Mouse (Mus musculus): Measurements from ENCODE around the gene Eid1. TPM values are rescaled to one million over a fixed set of nuclear protein-coding genes. Genes with fewer than 3 reads are reported as not detected.

The Eid1 gene
- polyA plus RNA-seq, 1 experiment from 2014 or later: 271 TPM

DNA sequence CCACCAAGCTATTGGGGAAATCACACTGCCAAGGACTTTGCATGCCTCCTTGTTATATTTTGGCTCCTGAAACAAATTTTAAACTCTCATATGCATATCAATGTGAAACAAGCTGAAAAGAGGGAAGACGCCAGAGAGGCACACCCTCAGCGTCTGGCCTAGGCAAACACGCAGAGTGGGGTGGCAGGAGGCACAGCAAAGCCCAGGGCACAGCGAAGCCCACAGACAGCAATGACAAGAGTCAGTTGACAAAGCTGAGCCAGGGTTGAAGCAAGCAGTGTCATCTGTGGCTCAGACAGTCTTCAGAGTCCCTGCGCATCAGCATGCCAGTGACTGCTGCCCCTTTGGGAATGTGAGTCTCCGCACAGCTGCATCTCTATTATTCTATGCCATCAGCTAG, 28.0 kb upstream of the Eid1 start:
- WGBS: 83% methylated on average over 6 of the region's 6 CpGs
- DNase-seq (ENCODE audit: low spot score) (no peak), ATAC-seq (ENCODE audit: insufficient read depth, low FRiP score, low TSS enrichment) (no peak)
- Histone ChIP-seq H3K36me3 (ENCODE audit: control insufficient read depth, insufficient read depth, low read length) (no peaks in the 10 kb centered on the region), H3K27ac (ENCODE audit: low read depth, low read length) (no peak overlapping the region), H3K4me2 (ENCODE audit: low read depth) (no peak overlapping the region), H3K4me3 (ENCODE audit: low read depth, low read length) (no peak overlapping the region), H3K9ac (ENCODE audit: low read length) (no peak overlapping the region), H3K9me3 (ENCODE audit: control insufficient read depth, low read length) (no peaks in the 10 kb centered on the region), H3K27me3 (ENCODE audit: control insufficient read depth, insufficient read depth, low read length) (no peaks in the 10 kb centered on the region), H3K4me1 (ENCODE audit: control insufficient read depth, insufficient read depth, low read length) (no peaks in the 10 kb centered on the region)

DNA sequence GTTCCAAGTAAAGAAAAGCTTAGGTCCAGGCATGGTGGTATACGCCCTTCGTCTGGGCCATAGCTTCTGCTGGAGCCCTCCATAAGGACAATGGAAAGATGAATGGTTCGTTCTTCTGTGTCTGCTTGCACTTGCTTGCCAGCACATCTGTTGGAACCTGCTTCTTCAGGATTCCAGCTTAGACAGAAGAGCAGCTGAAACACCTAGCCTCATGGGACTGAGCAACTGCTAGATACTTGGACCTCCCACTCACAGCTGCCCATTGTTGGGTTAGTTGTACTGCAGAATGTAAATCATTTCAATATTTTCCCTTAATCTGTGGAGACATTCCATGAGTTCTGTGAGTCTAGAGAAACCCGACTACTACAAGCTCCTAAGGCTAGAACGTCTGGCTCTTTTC, 22.9 kb upstream of the Eid1 start:
- no peaks in the 10 kb centered on the region for H3K27me3 ChIP-seq (ENCODE audit: control insufficient read depth, insufficient read depth, low read length)
- H3K36me3 ChIP-seq (ENCODE audit: control insufficient read depth, insufficient read depth, low read length): no peaks in the 10 kb centered on the region
- no peak overlapping the region for H3K9ac ChIP-seq (ENCODE audit: low read length)
- DNase-seq (ENCODE audit: low spot score): no peak
- H3K4me3 ChIP-seq (ENCODE audit: low read depth, low read length): no peak overlapping the region
- no peak overlapping the region for H3K27ac ChIP-seq (ENCODE audit: low read depth, low read length)
- no peaks in the 10 kb centered on the region for H3K4me1 ChIP-seq (ENCODE audit: control insufficient read depth, insufficient read depth, low read length)
- no peak overlapping the region for H3K4me2 ChIP-seq (ENCODE audit: low read depth)
- H3K9me3 ChIP-seq (ENCODE audit: control insufficient read depth, low read length): no peaks in the 10 kb centered on the region
- no peak for ATAC-seq (ENCODE audit: insufficient read depth, low FRiP score, low TSS enrichment)
- 89% methylated on average over 5 of the region's 5 CpGs for WGBS

DNA sequence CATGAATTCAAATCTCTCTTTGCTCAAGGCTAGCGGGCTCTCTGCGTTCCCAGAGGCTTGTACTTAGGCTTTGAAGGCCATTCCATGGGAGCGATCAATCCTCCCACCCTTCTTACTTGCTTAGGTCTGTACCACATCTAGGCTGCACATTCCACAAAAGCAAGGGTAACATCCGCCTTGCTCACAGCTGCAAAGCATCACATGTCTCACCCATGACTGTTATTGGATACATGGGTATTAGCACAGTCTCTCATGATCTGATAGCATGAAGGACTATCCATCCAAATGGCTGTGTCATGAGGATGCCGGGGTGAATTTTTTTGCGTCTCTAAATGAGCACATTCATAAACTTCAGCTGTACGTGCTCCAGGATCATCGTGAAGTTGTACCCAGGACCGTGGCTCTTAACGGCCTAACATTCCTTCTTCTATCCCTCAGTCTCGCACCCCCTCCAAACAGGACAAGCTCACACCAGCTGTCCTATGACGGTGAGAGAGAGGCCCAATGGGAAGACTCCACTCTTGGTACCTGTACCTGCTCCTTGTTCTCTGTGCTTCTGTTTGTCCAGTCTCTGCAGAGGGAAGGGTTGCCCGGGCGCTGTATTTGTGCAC, 22.0 kb upstream of the Eid1 start:
- no peak overlapping the region for H3K4me3 ChIP-seq (ENCODE audit: low read depth, low read length)
- H3K36me3 ChIP-seq (ENCODE audit: control insufficient read depth, insufficient read depth, low read length): no peaks in the 10 kb centered on the region
- no peak overlapping the region for H3K27ac ChIP-seq (ENCODE audit: low read depth, low read length)
- H3K4me1 ChIP-seq (ENCODE audit: control insufficient read depth, insufficient read depth, low read length): no peaks in the 10 kb centered on the region
- DNase-seq (ENCODE audit: low spot score) (no peak), ATAC-seq (ENCODE audit: insufficient read depth, low FRiP score, low TSS enrichment) (no peak)
- no peak overlapping the region for H3K9ac ChIP-seq (ENCODE audit: low read length)
- no peaks in the 10 kb centered on the region for H3K27me3 ChIP-seq (ENCODE audit: control insufficient read depth, insufficient read depth, low read length)
- WGBS: 90% methylated on average over 14 of the region's 14 CpGs
- H3K4me2 ChIP-seq (ENCODE audit: low read depth): no peak overlapping the region
- no peaks in the 10 kb centered on the region for H3K9me3 ChIP-seq (ENCODE audit: control insufficient read depth, low read length)

DNA sequence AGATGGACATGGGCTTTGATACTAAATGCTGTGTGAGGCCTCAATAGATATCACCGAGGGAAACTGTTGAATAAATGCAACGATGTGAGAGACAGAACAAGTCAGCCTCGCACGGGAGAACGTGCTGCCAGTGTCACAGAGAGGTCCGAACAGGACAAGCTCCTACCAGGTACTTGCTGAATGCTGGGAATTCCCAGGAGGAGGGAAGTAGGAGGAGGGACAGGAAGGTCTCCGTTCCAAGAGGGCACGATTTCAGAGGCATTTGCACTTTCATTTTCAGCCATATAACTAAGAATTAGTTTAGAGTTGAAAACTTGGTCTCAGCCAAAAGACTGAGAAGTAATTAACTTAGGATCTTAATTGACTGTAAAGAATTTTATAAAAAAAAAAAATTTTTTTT, 21.3 kb upstream of the Eid1 start:
- Histone ChIP-seq H3K9ac (ENCODE audit: low read length) (no peak overlapping the region), H3K4me2 (ENCODE audit: low read depth) (no peak overlapping the region), H3K9me3 (ENCODE audit: control insufficient read depth, low read length) (no peaks in the 10 kb centered on the region), H3K4me1 (ENCODE audit: control insufficient read depth, insufficient read depth, low read length) (no peaks in the 10 kb centered on the region), H3K4me3 (ENCODE audit: low read depth, low read length) (no peak overlapping the region), H3K36me3 (ENCODE audit: control insufficient read depth, insufficient read depth, low read length) (no peaks in the 10 kb centered on the region), H3K27me3 (ENCODE audit: control insufficient read depth, insufficient read depth, low read length) (no peaks in the 10 kb centered on the region), H3K27ac (ENCODE audit: low read depth, low read length) (no peak overlapping the region)
- no peak for DNase-seq (ENCODE audit: low spot score)
- 76% methylated on average over 8 of the region's 8 CpGs for WGBS
- no peak for ATAC-seq (ENCODE audit: insufficient read depth, low FRiP score, low TSS enrichment)

DNA sequence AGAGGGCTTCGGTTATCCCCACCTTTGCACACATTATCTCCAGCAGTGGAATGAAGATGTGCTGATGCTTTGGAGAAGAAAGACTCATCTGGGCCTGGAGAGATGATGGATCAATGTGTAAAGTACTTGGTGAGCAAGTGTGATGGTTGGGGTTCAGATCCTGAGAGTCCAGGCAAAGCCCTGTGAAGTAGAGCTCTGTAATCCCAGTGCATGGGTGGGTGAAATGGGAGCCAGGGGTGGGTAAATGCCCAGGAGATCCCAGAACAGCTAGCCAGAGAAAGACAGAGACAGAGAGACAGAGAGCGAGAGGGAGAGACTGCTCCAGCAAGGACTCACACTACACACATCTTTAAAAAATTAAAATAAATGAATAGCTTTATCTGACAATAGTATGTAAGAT, 19.6 kb upstream of the Eid1 start:
- no peaks in the 10 kb centered on the region for H3K27me3 ChIP-seq (ENCODE audit: control insufficient read depth, insufficient read depth, low read length)
- no peaks in the 10 kb centered on the region for H3K36me3 ChIP-seq (ENCODE audit: control insufficient read depth, insufficient read depth, low read length)
- no peak overlapping the region for H3K27ac ChIP-seq (ENCODE audit: low read depth, low read length)
- H3K9ac ChIP-seq (ENCODE audit: low read length): no peak overlapping the region
- ATAC-seq (ENCODE audit: insufficient read depth, low FRiP score, low TSS enrichment) (no peak), DNase-seq (ENCODE audit: low spot score) (no peak)
- 93% methylated on average over 2 of the region's 2 CpGs for WGBS
- H3K4me3 ChIP-seq (ENCODE audit: low read depth, low read length): no peak overlapping the region
- no peaks in the 10 kb centered on the region for H3K4me1 ChIP-seq (ENCODE audit: control insufficient read depth, insufficient read depth, low read length)
- no peaks in the 10 kb centered on the region for H3K9me3 ChIP-seq (ENCODE audit: control insufficient read depth, low read length)
- no peak overlapping the region for H3K4me2 ChIP-seq (ENCODE audit: low read depth)

DNA sequence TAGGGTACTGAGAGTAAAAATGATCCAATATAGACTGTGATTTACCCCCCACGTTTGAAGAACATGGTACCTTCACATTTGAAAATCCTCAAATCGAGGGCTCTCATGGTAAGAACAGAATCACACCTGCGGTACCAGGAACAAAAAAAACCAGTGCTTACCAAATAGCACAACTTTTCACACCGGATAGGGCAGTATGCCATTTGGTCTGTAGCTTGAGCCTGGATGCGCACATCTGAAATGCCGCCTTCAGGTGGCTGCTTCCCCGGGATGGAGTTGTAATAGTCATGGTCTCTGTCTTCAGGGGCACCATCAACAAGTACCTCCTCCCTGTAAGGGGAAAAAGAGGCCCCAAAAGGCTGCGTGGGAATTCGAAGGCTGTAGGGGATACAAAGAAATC, 17.5 kb upstream of the Eid1 start:
- DNase-seq (ENCODE audit: low spot score): no peak
- no peak overlapping the region for H3K4me2 ChIP-seq (ENCODE audit: low read depth)
- no peaks in the 10 kb centered on the region for H3K36me3 ChIP-seq (ENCODE audit: control insufficient read depth, insufficient read depth, low read length)
- ATAC-seq (ENCODE audit: insufficient read depth, low FRiP score, low TSS enrichment): no peak
- no peak overlapping the region for H3K9ac ChIP-seq (ENCODE audit: low read length)
- H3K9me3 ChIP-seq (ENCODE audit: control insufficient read depth, low read length): no peaks in the 10 kb centered on the region
- 92% methylated on average over 9 of the region's 9 CpGs for WGBS
- no peak overlapping the region for H3K4me3 ChIP-seq (ENCODE audit: low read depth, low read length)
- H3K4me1 ChIP-seq (ENCODE audit: control insufficient read depth, insufficient read depth, low read length): no peaks in the 10 kb centered on the region
- no peaks in the 10 kb centered on the region for H3K27me3 ChIP-seq (ENCODE audit: control insufficient read depth, insufficient read depth, low read length)
- no peak overlapping the region for H3K27ac ChIP-seq (ENCODE audit: low read depth, low read length)

DNA sequence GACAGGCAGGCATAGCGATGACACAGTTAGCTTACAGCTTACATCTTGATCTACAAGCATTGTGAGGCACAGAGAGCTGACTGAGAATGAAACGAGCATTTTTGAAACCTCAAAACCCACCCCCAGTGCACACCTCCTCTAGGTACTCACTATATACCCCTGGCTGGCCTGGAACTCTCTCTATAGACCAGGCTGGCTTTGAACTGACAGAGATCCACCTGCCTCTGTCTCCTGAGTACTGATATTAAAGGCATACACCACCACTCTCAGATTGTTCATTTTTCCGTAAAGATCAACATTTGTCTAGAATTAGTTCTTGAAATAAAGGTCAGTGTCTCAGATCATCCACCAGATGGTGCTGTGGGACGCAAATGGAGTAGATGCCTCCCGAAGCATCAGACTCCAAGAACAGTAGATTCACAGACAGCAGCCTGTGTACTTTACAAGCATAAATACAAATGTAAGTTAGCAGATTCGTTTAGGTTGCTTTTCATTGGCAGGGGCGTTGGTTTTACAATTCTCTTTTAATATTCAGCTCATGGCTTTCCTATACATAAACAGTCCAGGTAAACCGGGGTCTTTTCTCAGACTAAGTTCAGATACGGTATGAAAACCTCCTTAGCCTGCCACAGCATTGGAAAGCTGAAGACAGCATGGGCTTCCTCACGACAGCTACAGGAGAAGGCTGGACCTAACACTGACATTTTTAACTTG, 12.9 kb upstream of the Eid1 start:
- Histone ChIP-seq H3K4me3 (ENCODE audit: low read depth, low read length) (no peak overlapping the region), H3K4me2 (ENCODE audit: low read depth) (peak overlapping the region; percentile 13), H3K36me3 (ENCODE audit: control insufficient read depth, insufficient read depth, low read length) (no peaks in the 10 kb centered on the region), H3K27me3 (ENCODE audit: control insufficient read depth, insufficient read depth, low read length) (no peaks in the 10 kb centered on the region), H3K9ac (ENCODE audit: low read length) (no peak overlapping the region), H3K9me3 (ENCODE audit: control insufficient read depth, low read length) (no peaks in the 10 kb centered on the region), H3K27ac (ENCODE audit: low read depth, low read length) (no peak overlapping the region), H3K4me1 (ENCODE audit: control insufficient read depth, insufficient read depth, low read length) (no peaks in the 10 kb centered on the region)
- peak; percentile 51 for ATAC-seq (ENCODE audit: insufficient read depth, low FRiP score, low TSS enrichment)
- peak; percentile 51 for DNase-seq (ENCODE audit: low spot score)
- 26% methylated on average over 10 of the region's 10 CpGs for WGBS

DNA sequence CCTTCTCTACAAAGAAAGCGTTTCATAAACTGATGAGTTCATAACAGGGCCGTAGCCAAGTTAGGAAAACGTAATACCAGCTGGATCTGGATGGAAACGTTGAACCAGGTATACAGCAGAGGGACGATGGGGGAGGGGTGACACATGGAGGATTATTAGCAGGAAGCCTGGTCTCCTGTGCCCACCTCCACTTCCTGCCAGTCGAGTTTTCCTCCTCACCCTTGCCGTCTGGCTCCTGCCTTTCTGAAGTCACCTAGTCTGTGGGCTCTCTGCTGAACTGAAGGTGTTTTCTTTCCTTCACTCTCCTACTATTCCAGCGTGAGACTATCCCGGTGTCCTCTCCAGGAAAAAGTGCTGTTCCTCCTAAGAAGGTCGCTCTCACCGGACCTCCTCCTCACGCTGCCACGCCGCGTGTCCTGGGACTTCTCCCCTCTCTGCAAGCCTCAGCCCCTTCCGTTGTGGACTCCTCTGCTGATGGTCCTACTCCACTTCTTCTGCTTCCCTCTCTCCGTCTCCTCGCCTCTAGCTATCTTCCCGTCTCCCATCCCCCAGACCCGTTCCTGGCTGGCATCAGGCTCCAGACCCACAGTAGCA, 12.3 kb upstream of the Eid1 start:
- H3K36me3 ChIP-seq (ENCODE audit: control insufficient read depth, insufficient read depth, low read length): no peaks in the 10 kb centered on the region
- DNase-seq (ENCODE audit: low spot score) (no peak), ATAC-seq (ENCODE audit: insufficient read depth, low FRiP score, low TSS enrichment) (0 out of 2 replicates have a peak, but pooled peaks have one; percentile 28)
- H3K4me1 ChIP-seq (ENCODE audit: control insufficient read depth, insufficient read depth, low read length): no peaks in the 10 kb centered on the region
- no peaks in the 10 kb centered on the region for H3K9me3 ChIP-seq (ENCODE audit: control insufficient read depth, low read length)
- H3K9ac ChIP-seq (ENCODE audit: low read length): no peak overlapping the region
- WGBS: 42% methylated on average over 20 of the region's 20 CpGs
- H3K4me2 ChIP-seq (ENCODE audit: low read depth): peak overlapping the region; percentile 13
- H3K27ac ChIP-seq (ENCODE audit: low read depth, low read length): no peak overlapping the region
- H3K27me3 ChIP-seq (ENCODE audit: control insufficient read depth, insufficient read depth, low read length): no peaks in the 10 kb centered on the region
- H3K4me3 ChIP-seq (ENCODE audit: low read depth, low read length): no peak overlapping the region

DNA sequence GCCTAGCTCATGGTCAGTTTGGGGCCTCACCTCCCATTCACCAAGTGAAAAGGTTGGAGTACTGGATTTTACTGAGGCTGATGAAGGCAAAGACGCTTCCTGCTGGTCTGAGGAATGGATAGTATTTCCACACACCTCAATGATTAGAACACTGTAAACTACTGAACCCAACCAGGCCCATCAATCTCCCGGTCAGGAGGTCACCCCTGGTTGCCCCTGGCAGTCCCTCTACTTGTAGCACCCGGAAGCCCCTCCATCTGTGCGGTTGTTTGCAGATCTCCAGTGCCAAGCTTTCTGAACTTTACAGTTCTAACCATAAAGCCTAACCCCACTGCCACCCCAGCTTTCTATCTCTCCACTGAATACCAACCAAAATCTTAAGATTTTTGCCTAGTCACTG, 11.7 kb upstream of the Eid1 start:
- no peaks in the 10 kb centered on the region for H3K9me3 ChIP-seq (ENCODE audit: control insufficient read depth, low read length)
- H3K27ac ChIP-seq (ENCODE audit: low read depth, low read length): no peak overlapping the region
- WGBS: 53% methylated on average over 4 of the region's 4 CpGs
- no peaks in the 10 kb centered on the region for H3K36me3 ChIP-seq (ENCODE audit: control insufficient read depth, insufficient read depth, low read length)
- ATAC-seq (ENCODE audit: insufficient read depth, low FRiP score, low TSS enrichment): no peak
- H3K4me1 ChIP-seq (ENCODE audit: control insufficient read depth, insufficient read depth, low read length): no peaks in the 10 kb centered on the region
- H3K4me3 ChIP-seq (ENCODE audit: low read depth, low read length): no peak overlapping the region
- H3K27me3 ChIP-seq (ENCODE audit: control insufficient read depth, insufficient read depth, low read length): no peaks in the 10 kb centered on the region
- H3K9ac ChIP-seq (ENCODE audit: low read length): no peak overlapping the region
- DNase-seq (ENCODE audit: low spot score): no peak
- H3K4me2 ChIP-seq (ENCODE audit: low read depth): no peak overlapping the region

Measured in neural tube, embryonic 11.5 days (tissue).